Mouse (Mus musculus): Measurements from ENCODE around the gene Hspa1b.
"Not testable (repeated sequence)": the region's sequence is repeated elsewhere in the genome, so short reads cannot be mapped to it uniquely, and the experiment has no call there.

Hspa1b gene

GRCm38 (mm10) chr17:34953904-34954303 lies 5.1 kb downstream of the Hspa1b start:
- peak in 1 of 2 experiments; percentile 57 for DNase-seq

DNA sequence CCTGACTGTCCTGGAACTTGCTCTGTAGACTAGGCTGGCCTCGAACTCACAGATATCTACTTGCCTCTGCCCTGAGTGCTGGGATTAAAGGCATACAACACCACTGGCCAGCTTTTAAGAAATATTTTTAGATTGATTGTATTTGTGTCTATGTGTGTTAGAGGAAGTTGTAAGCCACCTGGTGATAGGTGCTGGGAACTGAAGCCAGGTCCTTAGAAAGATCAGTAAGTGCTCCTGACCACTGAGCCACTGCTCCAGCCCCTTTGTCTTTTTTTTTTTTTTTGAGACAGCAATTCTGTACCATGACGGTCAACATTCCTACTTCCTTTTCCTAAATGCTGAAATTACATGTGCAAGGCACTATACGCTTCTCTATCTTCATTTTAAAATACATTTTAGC lies 5.8 kb downstream of the Hspa1b start:
- DNase-seq, result no peak

GRCm38 (mm10) chr17:34952378-34953040 lies 6.5 kb downstream of the Hspa1b start:
- peak; percentile 66 to 84 for DNase-seq

GRCm38 (mm10) chr17:34951636-34952377 lies 7.2 kb downstream of the Hspa1b start:
- DNase-seq, result no peak

DNA sequence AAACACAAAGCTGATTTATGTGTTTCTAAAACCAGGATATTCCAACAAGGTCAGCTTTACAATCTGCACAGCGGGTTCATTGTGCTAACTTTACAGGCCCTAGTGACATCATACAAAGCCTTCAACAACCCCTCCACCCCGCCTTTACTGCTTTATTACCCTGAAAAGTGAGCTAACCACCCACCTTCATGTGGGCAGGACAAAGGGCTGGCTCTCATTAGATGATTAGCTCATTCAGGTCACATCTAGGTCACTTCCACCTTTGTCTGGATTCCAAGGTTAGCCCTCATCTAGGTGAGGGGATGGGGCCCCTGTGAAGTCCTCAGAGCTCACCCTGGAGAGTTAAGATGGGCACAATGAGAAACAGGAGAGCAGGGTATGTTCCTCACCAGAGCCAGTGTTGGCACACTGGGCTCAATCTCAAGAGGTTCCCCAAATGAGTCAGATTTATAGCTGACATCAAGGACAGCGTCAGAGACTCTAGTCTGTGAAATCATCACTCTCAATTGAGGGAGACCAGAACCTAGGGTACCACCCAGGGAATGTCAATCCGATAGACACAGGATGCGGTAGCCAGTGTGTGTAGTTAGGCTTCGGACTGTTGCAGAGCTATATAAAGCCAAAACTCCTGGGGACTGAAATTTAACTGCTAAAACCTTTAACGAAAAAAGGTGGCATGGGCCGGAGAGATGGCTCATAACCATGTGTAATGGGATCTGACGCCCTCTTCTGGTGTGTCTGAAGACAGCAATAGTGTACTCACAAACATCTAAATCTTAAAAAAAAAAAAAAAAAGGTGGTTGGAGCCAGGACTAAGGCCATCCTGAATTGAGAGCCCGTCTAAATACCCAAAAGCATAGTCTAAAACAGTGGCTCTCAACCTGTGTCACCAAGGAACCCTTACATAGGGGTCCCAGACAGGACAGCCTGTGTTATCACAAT lies 8.3 kb downstream of the Hspa1b start:
- no peak for DNase-seq

DNA sequence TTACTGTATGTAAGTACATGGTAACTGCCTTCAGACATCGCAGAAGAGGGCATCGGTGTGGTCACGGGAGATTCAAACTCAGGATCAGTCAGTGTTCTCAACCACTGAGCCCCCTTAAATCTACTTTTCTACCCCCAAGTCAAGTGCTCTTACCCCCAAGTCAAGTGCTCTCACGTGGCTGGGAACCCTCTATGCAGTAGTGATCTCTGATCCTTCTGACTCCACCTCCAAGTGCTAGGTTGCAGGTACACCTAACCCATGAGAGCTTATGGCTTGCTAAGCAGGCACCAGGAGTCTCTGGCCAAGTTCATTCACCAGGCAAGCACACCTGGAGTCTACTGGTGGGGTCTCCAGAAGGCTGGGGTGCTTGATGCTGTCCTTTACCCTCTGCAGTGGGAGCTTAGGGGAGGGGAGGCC lies 9.5 kb downstream of the Hspa1b start:
- DNase-seq, result no peak

DNA sequence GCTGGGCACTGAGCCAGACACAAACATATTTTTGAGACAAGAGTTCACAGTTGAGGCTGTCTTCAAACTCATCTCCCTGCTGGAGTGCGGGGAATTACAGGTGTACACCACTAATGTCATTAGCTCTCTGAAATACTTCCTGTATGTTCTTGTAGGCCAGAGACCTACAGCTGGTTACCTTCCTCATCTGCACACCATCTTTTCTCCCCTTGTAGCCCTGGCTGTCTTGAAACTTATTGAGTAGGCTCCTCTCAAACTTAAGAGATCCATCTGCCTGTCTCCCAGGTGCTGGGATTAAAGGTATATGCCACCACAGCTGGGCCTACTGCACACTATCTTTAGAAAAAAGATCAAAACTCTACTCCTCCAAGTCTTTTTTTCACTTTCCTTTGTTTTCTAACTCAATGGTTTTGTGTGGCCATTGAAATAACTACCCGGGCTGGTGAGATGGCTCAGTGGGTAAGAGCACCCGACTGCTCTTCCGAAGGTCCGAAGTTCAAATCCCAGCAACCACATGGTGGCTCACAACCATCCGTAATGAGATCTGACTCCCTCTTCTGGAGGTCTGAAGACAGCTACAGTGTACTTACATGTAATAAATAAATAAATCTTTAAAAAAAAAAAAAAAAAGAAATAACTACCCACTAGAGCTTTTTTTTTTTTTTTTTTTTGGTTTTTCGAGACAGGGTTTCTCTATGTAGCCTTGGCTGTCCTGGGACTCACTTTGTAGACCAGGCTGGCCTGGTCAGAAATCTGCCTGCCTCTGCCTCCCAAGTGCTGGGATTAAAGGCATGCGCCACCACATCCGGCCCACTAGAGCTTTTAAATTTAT lies 10.1 kb downstream of the Hspa1b start:
- not testable (repeated sequence) for DNase-seq

- DNase-seq, result peak; percentile 77
Observed at GRCm38 (mm10) chr17:34947606-34948005, 11.4 kb downstream of the Hspa1b start.

DNA sequence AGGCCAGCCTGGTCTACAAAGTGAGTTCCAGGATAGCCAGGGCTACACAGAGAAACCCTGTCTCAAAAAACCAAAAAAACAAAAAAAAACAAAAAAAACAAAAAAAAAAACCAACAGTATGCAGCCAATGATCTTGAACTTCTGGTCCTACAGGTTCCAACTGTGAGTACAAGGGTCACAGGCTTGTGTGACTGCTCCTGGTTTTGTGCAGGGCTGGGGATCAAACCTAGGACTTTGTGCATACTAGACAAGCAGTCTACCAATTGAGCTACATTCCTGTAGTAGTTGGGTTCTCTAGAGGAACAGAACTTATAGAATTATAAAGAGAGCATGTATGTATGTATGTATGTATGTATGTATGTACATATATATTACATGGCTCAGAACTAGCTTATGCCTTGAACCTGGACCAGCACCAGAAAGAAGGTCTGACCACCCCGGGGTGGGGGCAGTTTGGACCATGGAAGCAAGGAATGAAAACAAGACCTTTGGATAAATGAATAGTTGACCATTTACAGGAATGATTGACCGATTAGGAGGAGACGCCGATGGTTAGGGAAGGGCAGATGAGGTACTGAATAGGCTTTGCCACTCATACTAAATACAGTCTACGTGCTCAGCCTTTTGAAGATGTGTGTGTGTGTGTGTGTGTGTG lies 12.4 kb downstream of the Hspa1b start:
- DNase-seq, result peak; percentile 73 to 78

- peak; percentile 60 to 65 for DNase-seq
Observed at GRCm38 (mm10) chr17:34944362-34944761, 14.7 kb downstream of the Hspa1b start.

DNA sequence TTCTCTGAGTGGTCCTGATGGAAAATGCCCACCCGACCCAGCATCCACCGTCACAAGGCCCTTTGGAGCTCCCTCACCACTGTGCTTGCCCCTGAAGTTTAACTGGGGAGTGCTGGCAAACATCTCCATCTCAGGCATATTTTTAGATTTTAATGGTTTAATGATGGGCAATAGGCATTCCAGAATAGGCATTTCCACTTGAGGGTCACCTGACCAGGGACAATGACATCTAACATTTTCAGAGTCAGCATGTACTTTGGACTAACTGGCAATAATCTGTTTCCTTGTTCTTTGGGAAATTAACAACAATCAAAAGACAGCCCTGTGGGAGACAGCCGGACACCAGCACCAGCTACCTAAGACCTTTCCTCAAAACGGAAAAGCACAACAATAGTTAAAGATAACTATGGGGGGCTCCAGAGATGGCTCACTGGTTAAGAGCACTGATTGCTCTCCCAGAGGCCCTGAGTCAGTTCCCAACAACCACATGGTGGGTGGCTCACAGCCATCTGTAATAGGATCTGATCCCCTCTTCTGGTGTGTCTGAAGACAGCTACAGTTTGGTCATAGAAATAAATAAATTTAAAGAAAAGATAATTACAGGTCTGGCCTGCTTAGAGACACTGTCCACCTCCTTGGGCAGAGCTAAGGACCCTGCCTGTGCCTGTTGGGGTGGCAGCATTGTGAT lies 15.8 kb downstream of the Hspa1b start:
- peak; percentile 48 to 71 for DNase-seq

GRCm38 (mm10) chr17:34941344-34942041 lies 17.5 kb downstream of the Hspa1b start:
- DNase-seq, result peak in 1 of 2 experiments; percentile 49

DNA sequence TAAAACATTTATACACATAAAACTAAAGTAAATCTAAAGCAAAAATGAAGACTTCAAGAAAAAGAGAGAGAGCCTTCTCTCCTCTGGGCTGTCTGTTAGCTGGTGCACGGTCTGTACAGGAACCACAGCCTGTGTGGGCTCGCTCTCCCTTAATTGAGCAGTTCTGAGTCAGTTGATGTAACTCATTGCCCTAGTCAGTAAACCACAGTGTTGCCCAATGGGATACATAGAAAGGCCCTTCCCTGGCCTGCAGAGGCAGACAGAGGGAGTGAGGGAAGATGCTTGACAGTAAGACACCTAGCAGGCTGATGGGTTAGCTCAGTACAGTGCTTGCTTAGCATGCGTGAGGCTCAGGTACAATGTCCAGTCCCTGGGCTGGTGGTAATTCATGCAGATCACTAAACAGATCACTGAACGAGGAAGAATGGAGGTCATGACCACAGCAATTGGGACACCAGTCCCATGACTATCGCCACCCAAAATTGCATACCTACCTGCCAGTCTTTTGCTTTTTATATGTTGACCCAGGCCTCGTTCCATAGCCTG lies 21.0 kb downstream of the Hspa1b start:
- DNase-seq, result peak; percentile 70 to 79

- peak; percentile 56 to 72 for DNase-seq
Observed at GRCm38 (mm10) chr17:34934830-34935229, 24.2 kb downstream of the Hspa1b start.

- peak; percentile 79 to 80 for DNase-seq
Observed at GRCm38 (mm10) chr17:34934031-34934430, 25.0 kb downstream of the Hspa1b start.

GRCm38 (mm10) chr17:34932287-34932686 lies 26.8 kb downstream of the Hspa1b start:
- no peak for DNase-seq

DNA sequence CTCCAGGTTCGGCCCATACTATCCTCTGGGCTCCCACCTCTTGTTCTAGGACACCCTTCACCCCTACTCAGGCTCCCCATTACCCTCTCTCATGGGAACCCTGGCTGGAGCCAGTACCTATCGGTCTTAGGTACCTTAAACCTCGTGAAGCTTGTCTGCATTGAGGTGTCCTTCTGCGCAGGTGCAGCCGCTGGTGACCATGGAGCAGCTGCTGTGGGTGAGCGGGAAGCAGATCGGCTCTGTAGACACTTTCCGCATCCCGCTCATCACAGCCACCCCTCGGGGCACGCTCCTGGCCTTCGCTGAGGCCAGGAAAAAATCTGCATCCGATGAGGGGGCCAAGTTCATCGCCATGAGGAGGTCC lies 27.3 kb downstream of the Hspa1b start:
- DNase-seq, result peak in 1 of 2 experiments; percentile 56

- DNase-seq, result peak; percentile 100
Observed at GRCm38 (mm10) chr17:34931061-34931734, 27.8 kb downstream of the Hspa1b start, which contains the start of gene Neu1. TSS of gene Neu1 (plus strand) at chr17:34931253.

DNA sequence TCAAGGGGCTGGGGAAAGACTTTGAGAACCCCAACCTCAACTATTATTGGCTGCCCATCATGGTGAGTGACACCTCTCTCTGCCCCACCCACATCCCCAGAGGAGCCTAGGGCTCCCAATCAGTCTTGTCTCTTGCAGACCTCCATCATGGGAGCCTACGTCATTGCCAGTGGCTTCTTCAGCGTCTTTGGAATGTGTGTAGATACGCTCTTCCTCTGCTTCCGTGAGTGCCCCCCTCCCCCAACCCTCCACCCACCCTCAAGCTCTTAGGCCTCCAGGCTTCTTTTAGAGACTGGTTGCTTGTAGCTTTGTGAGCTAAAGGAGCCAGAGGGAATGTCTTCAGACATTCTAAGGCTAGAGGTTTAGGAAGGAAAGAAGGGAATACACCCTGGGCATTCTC lies 30.2 kb downstream of the Hspa1b start:
- DNase-seq, result no peak
